Mouse (Mus musculus) embryonic facial prominence, embryonic 11.5 days (tissue): ENCODE results near the gene 3425401B19Rik. TPM values are rescaled to one million over a fixed set of nuclear protein-coding genes. Genes with fewer than 3 reads are reported as not detected.

Source experiments
- ATAC-seq: fragments of 200-750 bp; cut with Nextera tagmentation; replicated peaks from 2 replicates; pipeline ENCODE4 v1.8.0; 2017; ENCODE audit warnings: low read depth; ENCODE audit not compliant: insufficient number of reproducible peaks, low FRiP score, low TSS enrichment
- DNase-seq: peaks from one replicate; pipeline ENCODE4 v3.0.0-alpha.2; 2015; ENCODE audit warnings: low spot score
- H3K27ac ChIP-seq: fragments of 300-500 bp; sonication (generic); replicated peaks from 2 replicates; pipeline ENCODE4 v1.5.1; 2014; ENCODE audit warnings: mild to moderate bottlenecking, low read depth, low read length, control low read depth
- H3K27me3 ChIP-seq: fragments of 300-500 bp; sonication (generic); 2 replicates; pipeline ENCODE4 v1.6.1; 2014; ENCODE audit warnings: mild to moderate bottlenecking, low read length, moderate library complexity, mixed read lengths; ENCODE audit not compliant: control insufficient read depth, insufficient read depth
- H3K36me3 ChIP-seq: fragments of 300-500 bp; sonication (generic); replicated peaks from 2 replicates; pipeline ENCODE4 v1.6.1; 2014; ENCODE audit warnings: low read depth, mild to moderate bottlenecking, low read length, moderate library complexity, mixed read lengths; ENCODE audit not compliant: control insufficient read depth, insufficient read depth
- H3K4me1 ChIP-seq: fragments of 300-500 bp; sonication (generic); 2 replicates; pipeline ENCODE4 v1.6.1; 2014; ENCODE audit warnings: low read length, mixed read lengths; ENCODE audit not compliant: control insufficient read depth, insufficient read depth
- H3K4me2 ChIP-seq: fragments of 300-500 bp; sonication (generic); 2 replicates; pipeline ENCODE4 v1.6.1; 2014; ENCODE audit warnings: low read depth, mild to moderate bottlenecking, control low read depth, low read length, moderate library complexity
- H3K4me3 ChIP-seq: fragments of 300-500 bp; sonication (generic); 2 replicates; pipeline ENCODE4 v1.5.1; 2014; ENCODE audit warnings: low read depth, low read length, control low read depth
- H3K9ac ChIP-seq: fragments of 300-500 bp; sonication (generic); replicated peaks from 2 replicates; pipeline ENCODE4 v1.6.1; 2014; ENCODE audit warnings: mild to moderate bottlenecking, control low read depth, low read length
- H3K9me3 ChIP-seq: fragments of 300-500 bp; sonication (generic); replicated peaks from 2 replicates; pipeline ENCODE4 v1.6.1; 2016; ENCODE audit warnings: mild to moderate bottlenecking, low read length, inconsistent platforms, mixed read lengths; ENCODE audit not compliant: control insufficient read depth
- WGBS: fragments of 180-500 bp; shearing (Covaris S2); extraction: QIAGEN DNeasy Blood & Tissue Kit; methylation state at CpG from one replicate; pipeline ENCODE4 v1.1.7; 2014; 5-methylcytosine and 5-hydroxymethylcytosine counted together
- polyA plus RNA-seq: library from polyadenylated mRNA; unstranded; fragments of >200 nt; fragmentation: Nextera tagmentation; extraction: Ambion mirVana; gene quantifications from 2 replicates; pipeline ENCODE4 v1.2.1, GENCODE M21; 2014

3425401B19Rik gene
- 0.04 TPM in 1 of 2 replicates, not detected in the other for polyA plus RNA-seq

GRCm38 (mm10) chr14:32685124-32685826 is at the start of gene 3425401B19Rik:
Gene 3425401B19Rik, minus strand, starts transcription at chr14:32685293.
- no peak within 1 kb of the TSS for H3K4me3 ChIP-seq
- no peak within 1 kb of the TSS for H3K9ac ChIP-seq
- H3K36me3 ChIP-seq, result no peaks in the 10 kb centered on the region
- no peaks in the 10 kb centered on the region for H3K27me3 ChIP-seq
- H3K4me2 ChIP-seq, result no peak within 1 kb of the TSS
- 41% methylated on average over 16 of the region's 16 CpGs for WGBS
- H3K27ac ChIP-seq, result no peak within 1 kb of the TSS
- H3K4me1 ChIP-seq, result no peaks in the 10 kb centered on the region
- H3K9me3 ChIP-seq, result no peaks in the 10 kb centered on the region
- ATAC-seq (no peak), DNase-seq (peak; percentile 58)

GRCm38 (mm10) chr14:32732961-32733360 is 47.9 kb upstream of the 3425401B19Rik start:
- DNase-seq (peak; percentile 9), ATAC-seq (no peak)
- Histone ChIP-seq H3K36me3 (no peaks in the 10 kb centered on the region), H3K27ac (no peak overlapping the region), H3K27me3 (no peaks in the 10 kb centered on the region), H3K9me3 (no peaks in the 10 kb centered on the region), H3K9ac (no peak overlapping the region), H3K4me1 (no peaks in the 10 kb centered on the region), H3K4me2 (no peak overlapping the region), H3K4me3 (no peak overlapping the region)
- WGBS, result 29% methylated on average over 6 of the region's 6 CpGs

GRCm38 (mm10) chr14:32726864-32727263 is 41.8 kb upstream of the 3425401B19Rik start:
- Histone ChIP-seq H3K27ac (no peak overlapping the region), H3K9me3 (no peaks in the 10 kb centered on the region), H3K4me2 (no peak overlapping the region), H3K9ac (no peak overlapping the region), H3K4me1 (no peaks in the 10 kb centered on the region), H3K36me3 (no peaks in the 10 kb centered on the region), H3K4me3 (no peak overlapping the region), H3K27me3 (no peaks in the 10 kb centered on the region)
- ATAC-seq (no peak), DNase-seq (no peak)

- Histone ChIP-seq H3K27ac (no peak overlapping the region), H3K9me3 (no peaks in the 10 kb centered on the region), H3K36me3 (no peaks in the 10 kb centered on the region), H3K4me3 (no peak overlapping the region), H3K4me2 (no peak overlapping the region), H3K4me1 (no peaks in the 10 kb centered on the region), H3K9ac (no peak overlapping the region), H3K27me3 (no peaks in the 10 kb centered on the region)
- DNase-seq, result no peak
- 32% methylated on average over 1 of the region's 1 CpGs for WGBS
- ATAC-seq, result no peak
Measured at GRCm38 (mm10) chr14:32721461-32721860, 36.4 kb upstream of the 3425401B19Rik start.

- DNase-seq, result no peak
Measured at GRCm38 (mm10) chr14:32716763-32717439, 31.8 kb upstream of the 3425401B19Rik start.

GRCm38 (mm10) chr14:32715489-32715888 is 30.4 kb upstream of the 3425401B19Rik start:
- ATAC-seq (no peak), DNase-seq (no peak)
- WGBS, result 92% methylated on average over 2 of the region's 2 CpGs
- Histone ChIP-seq H3K4me3 (no peak overlapping the region), H3K36me3 (no peaks in the 10 kb centered on the region), H3K9ac (no peak overlapping the region), H3K27me3 (no peaks in the 10 kb centered on the region), H3K9me3 (no peaks in the 10 kb centered on the region), H3K27ac (no peak overlapping the region), H3K4me1 (no peaks in the 10 kb centered on the region), H3K4me2 (no peak overlapping the region)

More at GRCm38 (mm10) chr14:32716763-32717439, 31.8 kb upstream of the 3425401B19Rik start:
- no peak overlapping the region for H3K4me3 ChIP-seq
- ATAC-seq, result no peak
- WGBS, result 75% methylated on average over 6 of the region's 6 CpGs
- H3K4me2 ChIP-seq, result no peak overlapping the region
- H3K27me3 ChIP-seq, result no peaks in the 10 kb centered on the region
- no peak overlapping the region for H3K9ac ChIP-seq
- no peaks in the 10 kb centered on the region for H3K9me3 ChIP-seq
- H3K27ac ChIP-seq, result no peak overlapping the region
- no peaks in the 10 kb centered on the region for H3K36me3 ChIP-seq
- H3K4me1 ChIP-seq, result no peaks in the 10 kb centered on the region

- DNase-seq (no peak), ATAC-seq (no peak)
- Histone ChIP-seq H3K27ac (no peak overlapping the region), H3K9me3 (no peaks in the 10 kb centered on the region), H3K27me3 (no peaks in the 10 kb centered on the region), H3K4me1 (no peaks in the 10 kb centered on the region), H3K36me3 (no peaks in the 10 kb centered on the region), H3K4me3 (no peak overlapping the region), H3K4me2 (no peak overlapping the region), H3K9ac (no peak overlapping the region)
- 90% methylated on average over 6 of the region's 6 CpGs for WGBS
Measured at GRCm38 (mm10) chr14:32715076-32715475, 30.0 kb upstream of the 3425401B19Rik start.

- no peak overlapping the region for H3K9ac ChIP-seq
- no peak overlapping the region for H3K27ac ChIP-seq
- no peaks in the 10 kb centered on the region for H3K4me1 ChIP-seq
- 95% methylated on average over 6 of the region's 6 CpGs for WGBS
- DNase-seq (no peak), ATAC-seq (no peak)
- no peak overlapping the region for H3K4me3 ChIP-seq
- no peak overlapping the region for H3K4me2 ChIP-seq
- H3K36me3 ChIP-seq, result no peaks in the 10 kb centered on the region
- no peaks in the 10 kb centered on the region for H3K27me3 ChIP-seq
- H3K9me3 ChIP-seq, result no peaks in the 10 kb centered on the region
Measured at GRCm38 (mm10) chr14:32709861-32710260, 24.8 kb upstream of the 3425401B19Rik start.
